Mouse (Mus musculus) lung, embryonic 15.5 days (tissue): ENCODE measurements around the gene Sgta. TPM values are rescaled to one million over a fixed set of nuclear protein-coding genes. Genes with fewer than 3 reads are reported as not detected.
"Not testable (repeated sequence)": the region's sequence is repeated elsewhere in the genome, so short reads cannot be mapped to it uniquely, and the experiment has no call there.

ENCODE experiments used
- ATAC-seq: fragments of 200-750 bp; cut with Nextera tagmentation; 2 replicates; pipeline ENCODE4 v1.8.0; 2017; ENCODE audit warnings: moderate number of reproducible peaks, borderline replicate concordance; ENCODE audit not compliant: low FRiP score, low TSS enrichment; ENCODE audit errors: extremely low read depth
- H3K27ac ChIP-seq: fragments of 300-500 bp; sonication (generic); 2 replicates; pipeline ENCODE4 v1.5.1; 2015; ENCODE audit warnings: moderate library complexity, mild to moderate bottlenecking, inconsistent platforms
- H3K27me3 ChIP-seq: fragments of 300-500 bp; sonication (generic); 2 replicates; pipeline ENCODE4 v1.6.1; 2015; ENCODE audit warnings: inconsistent platforms
- H3K36me3 ChIP-seq: fragments of 300-500 bp; sonication (generic); 2 replicates; pipeline ENCODE4 v1.6.1; 2015; ENCODE audit warnings: inconsistent platforms
- H3K4me1 ChIP-seq: fragments of 300-500 bp; sonication (generic); 2 replicates; pipeline ENCODE4 v1.6.1; 2015; ENCODE audit warnings: inconsistent platforms
- H3K4me2 ChIP-seq: fragments of 300-500 bp; sonication (generic); 2 replicates; pipeline ENCODE4 v1.6.1; 2015; ENCODE audit warnings: inconsistent platforms, mild to moderate bottlenecking, moderate library complexity
- H3K4me3 ChIP-seq: fragments of 300-500 bp; sonication (generic); 2 replicates; pipeline ENCODE4 v1.5.1; 2015; ENCODE audit warnings: mild to moderate bottlenecking, inconsistent platforms
- H3K9ac ChIP-seq: fragments of 300-500 bp; sonication (generic); 2 replicates; pipeline ENCODE4 v1.6.1; 2015; ENCODE audit warnings: inconsistent platforms
- H3K9me3 ChIP-seq: fragments of 300-500 bp; sonication (generic); 2 replicates; pipeline ENCODE4 v1.6.1; 2016; ENCODE audit warnings: inconsistent platforms
- WGBS: fragments of 180-500 bp; shearing (Covaris S2); methylation state at CpG from one replicate; pipeline ENCODE4 v1.1.7; 2015; 5-methylcytosine and 5-hydroxymethylcytosine counted together
- polyA plus RNA-seq: library from polyadenylated mRNA; unstranded; fragments of >200 nt; fragmentation: Nextera tagmentation; extraction: Ambion mirVana; gene quantifications from 2 replicates; pipeline ENCODE4 v1.2.1, GENCODE M21; 2015

Sgta gene
- polyA plus RNA-seq, 1 experiment from 2014 or later = 192 TPM

- H3K4me1 ChIP-seq = peaks cover 22% of the 10 kb centered on the region
- H3K4me2 ChIP-seq = no peak overlapping the region
- 90% methylated on average over 6 of the region's 6 CpGs for WGBS
- H3K27me3 ChIP-seq = no peaks in the 10 kb centered on the region
- H3K36me3 ChIP-seq = peaks cover 20% of the 10 kb centered on the region
- no peak overlapping the region for H3K27ac ChIP-seq
- no peak overlapping the region for H3K9ac ChIP-seq
- H3K4me3 ChIP-seq = no peak overlapping the region
- no peak for ATAC-seq
- no peaks in the 10 kb centered on the region for H3K9me3 ChIP-seq
These were observed 4.8 kb downstream of the Sgta start for GRCm38 (mm10) chr10:81055169-81055568.

DNA sequence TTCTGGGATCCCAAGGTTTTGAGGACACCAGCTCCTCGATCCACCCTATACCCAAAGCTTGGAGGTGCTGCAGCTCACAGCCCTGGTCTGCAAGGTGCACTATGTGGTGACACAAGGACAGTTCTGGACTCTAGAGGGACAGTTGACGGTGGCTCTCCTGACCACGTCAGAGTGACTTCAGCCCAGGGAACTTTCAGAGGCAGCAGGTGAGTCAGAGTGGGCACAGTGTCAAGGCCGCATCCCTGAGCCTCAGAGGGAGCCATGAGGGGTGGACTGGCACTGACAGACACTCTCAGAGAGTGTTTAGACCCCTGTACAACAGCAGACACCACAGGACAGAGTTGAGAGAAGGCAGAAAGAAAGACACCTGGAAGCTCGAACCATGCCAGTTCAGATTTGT is 7.4 kb downstream of the Sgta start:
- Histone ChIP-seq H3K27ac (no peak overlapping the region), H3K4me1 (peaks cover 4% of the 10 kb centered on the region; the same call in 1 of the 2 replicates), H3K9me3 (no peaks in the 10 kb centered on the region), H3K9ac (no peak overlapping the region), H3K4me3 (no peak overlapping the region), H3K27me3 (no peaks in the 10 kb centered on the region), H3K36me3 (peaks cover 46% of the 10 kb centered on the region), H3K4me2 (no peak overlapping the region)
- WGBS = 85% methylated on average over 5 of the region's 5 CpGs
- no peak for ATAC-seq

- Histone ChIP-seq H3K4me1 (no peaks in the 10 kb centered on the region), H3K4me3 (no peak overlapping the region), H3K9me3 (no peaks in the 10 kb centered on the region), H3K36me3 (peaks cover 60% of the 10 kb centered on the region), H3K4me2 (no peak overlapping the region), H3K27ac (no peak overlapping the region), H3K9ac (no peak overlapping the region), H3K27me3 (no peaks in the 10 kb centered on the region)
- 86% methylated on average over 6 of the region's 6 CpGs for WGBS
- ATAC-seq = no peak
These were observed 8.8 kb downstream of the Sgta start for GRCm38 (mm10) chr10:81051133-81051532.

GRCm38 (mm10) chr10:81050645-81051044 is 9.3 kb downstream of the Sgta start:
- H3K9ac ChIP-seq = no peak overlapping the region
- no peak overlapping the region for H3K27ac ChIP-seq
- no peaks in the 10 kb centered on the region for H3K4me1 ChIP-seq
- H3K36me3 ChIP-seq = peaks cover 65% of the 10 kb centered on the region
- H3K27me3 ChIP-seq = no peaks in the 10 kb centered on the region
- 76% methylated on average over 4 of the region's 4 CpGs for WGBS
- no peak overlapping the region for H3K4me3 ChIP-seq
- ATAC-seq = no peak
- H3K9me3 ChIP-seq = no peaks in the 10 kb centered on the region
- H3K4me2 ChIP-seq = no peak overlapping the region

- not testable (repeated sequence) for H3K4me2 ChIP-seq, H3K27ac ChIP-seq, H3K9me3 ChIP-seq, H3K27me3 ChIP-seq, H3K4me3 ChIP-seq, ATAC-seq, H3K4me1 ChIP-seq, H3K9ac ChIP-seq
- H3K36me3 ChIP-seq = peaks cover 71% of the 10 kb centered on the region
- 84% methylated on average over 14 of the region's 14 CpGs for WGBS
These were observed 14.7 kb downstream of the Sgta start for GRCm38 (mm10) chr10:81045246-81045645.

DNA sequence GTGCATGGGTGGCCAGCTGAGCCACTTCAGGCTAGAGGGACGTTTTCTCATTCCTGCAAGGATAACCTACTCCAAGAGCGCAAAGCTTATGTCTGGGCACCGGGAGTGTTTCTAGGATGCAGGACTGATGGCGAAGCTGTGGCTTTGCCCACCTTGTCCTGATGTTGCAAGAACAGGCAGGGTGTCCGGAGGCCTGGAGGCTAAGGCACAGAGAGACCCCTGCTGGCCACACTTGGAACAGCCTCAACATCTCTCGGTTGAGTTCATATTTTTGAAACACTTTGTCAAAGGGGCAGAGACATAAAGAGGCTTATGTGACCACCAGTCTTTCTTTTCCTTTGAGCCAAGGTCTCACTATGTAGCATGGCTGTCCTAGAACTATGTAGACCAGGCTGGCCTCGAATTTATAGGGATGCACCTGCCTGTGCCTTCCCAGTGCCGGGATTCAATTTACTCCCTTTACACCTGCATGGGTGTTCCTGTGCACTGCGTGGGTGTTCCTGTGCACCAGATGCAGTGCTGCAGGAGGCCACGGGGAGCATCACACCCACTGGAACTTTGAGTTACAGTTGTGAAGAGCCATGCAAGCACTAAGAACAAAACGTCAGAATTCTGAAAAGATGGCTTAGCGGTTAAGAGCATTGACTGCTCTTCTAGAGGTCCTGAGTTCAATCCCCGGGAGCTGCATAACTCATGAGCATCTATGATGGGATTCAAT is 18.4 kb downstream of the Sgta start:
- H3K4me2 ChIP-seq = no peak overlapping the region
- 27% methylated on average over 13 of the region's 13 CpGs for WGBS

GRCm38 (mm10) chr10:81036988-81037580 is 22.9 kb downstream of the Sgta start, which contains the start of gene Slc39a3:
Slc39a3 (minus strand) TSS chr10:81037426.
- peak within 1 kb of the TSS; percentile 64 for H3K9ac ChIP-seq
- peak; percentile 98 for ATAC-seq
- peaks cover 4% of the 10 kb centered on the region; the same call in 1 of the 2 replicates for H3K4me1 ChIP-seq
- no peaks in the 10 kb centered on the region for H3K9me3 ChIP-seq
- peaks cover 7% of the 10 kb centered on the region; the same call in 1 of the 2 replicates for H3K36me3 ChIP-seq
- H3K27me3 ChIP-seq = no peaks in the 10 kb centered on the region
- 1% methylated on average over 35 of the region's 35 CpGs for WGBS
- H3K4me3 ChIP-seq = peak within 1 kb of the TSS; percentile 76
- peak within 1 kb of the TSS; percentile 79 for H3K4me2 ChIP-seq
- H3K27ac ChIP-seq = peak within 1 kb of the TSS; percentile 25

More for the DNA sequence above, 18.4 kb downstream of the Sgta start:
- Histone ChIP-seq H3K9ac (no peak overlapping the region), H3K9me3 (no peaks in the 10 kb centered on the region), H3K27ac (no peak overlapping the region), H3K4me1 (peaks cover 4% of the 10 kb centered on the region; the same call in 1 of the 2 replicates), H3K4me3 (no peak overlapping the region), H3K27me3 (no peaks in the 10 kb centered on the region), H3K36me3 (peaks cover 35% of the 10 kb centered on the region)
- ATAC-seq = no peak

GRCm38 (mm10) chr10:81036251-81036650 is 23.7 kb downstream of the Sgta start:
- H3K27ac ChIP-seq = no peak overlapping the region
- no peaks in the 10 kb centered on the region for H3K9me3 ChIP-seq
- no peak overlapping the region for H3K4me3 ChIP-seq
- H3K27me3 ChIP-seq = no peaks in the 10 kb centered on the region
- H3K36me3 ChIP-seq = peaks cover 7% of the 10 kb centered on the region; the same call in 1 of the 2 replicates
- peaks cover 4% of the 10 kb centered on the region; the same call in 1 of the 2 replicates for H3K4me1 ChIP-seq
- no peak for ATAC-seq
- no peak overlapping the region for H3K4me2 ChIP-seq
- no peak overlapping the region for H3K9ac ChIP-seq
- 75% methylated on average over 7 of the region's 7 CpGs for WGBS

DNA sequence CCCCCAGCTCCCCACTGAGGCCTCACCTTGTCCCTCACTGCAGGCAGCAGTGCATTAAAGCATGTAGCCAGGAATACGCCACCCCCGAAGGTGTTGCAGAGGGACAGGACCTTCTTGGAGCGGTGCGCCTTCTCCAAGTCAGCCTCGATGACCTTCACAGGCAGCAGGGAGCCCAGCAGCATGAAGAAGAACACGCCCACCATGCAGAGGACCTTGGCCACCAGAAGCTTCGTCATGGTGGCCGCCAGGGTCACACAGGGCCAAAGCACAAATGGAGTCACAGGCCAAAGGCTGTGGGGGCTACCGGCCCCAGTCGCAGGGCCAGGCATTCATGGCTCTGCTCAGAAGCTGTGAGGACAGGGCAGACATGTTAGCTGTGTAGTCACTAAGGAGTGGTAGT is 26.4 kb downstream of the Sgta start:
- 79% methylated on average over 10 of the region's 10 CpGs for WGBS
- no peak overlapping the region for H3K4me3 ChIP-seq
- no peak overlapping the region for H3K9ac ChIP-seq
- no peaks in the 10 kb centered on the region for H3K9me3 ChIP-seq
- H3K27ac ChIP-seq = no peak overlapping the region
- H3K36me3 ChIP-seq = peaks cover 10% of the 10 kb centered on the region; the same call in 1 of the 2 replicates
- ATAC-seq = no peak
- no peaks in the 10 kb centered on the region for H3K27me3 ChIP-seq
- H3K4me2 ChIP-seq = no peak overlapping the region
- H3K4me1 ChIP-seq = peaks cover 4% of the 10 kb centered on the region; the same call in 1 of the 2 replicates

- H3K36me3 ChIP-seq = peaks cover 10% of the 10 kb centered on the region; the same call in 1 of the 2 replicates
- H3K9me3 ChIP-seq = no peaks in the 10 kb centered on the region
- H3K4me3 ChIP-seq = no peak overlapping the region
- no peak overlapping the region for H3K4me2 ChIP-seq
- H3K4me1 ChIP-seq = peaks cover 5% of the 10 kb centered on the region
- no peak overlapping the region for H3K9ac ChIP-seq
- ATAC-seq = no peak
- H3K27ac ChIP-seq = no peak overlapping the region
- H3K27me3 ChIP-seq = peaks cover 23% of the 10 kb centered on the region
- WGBS = 58% methylated on average over 10 of the region's 10 CpGs
These were observed 30.9 kb downstream of the Sgta start for GRCm38 (mm10) chr10:81029031-81029430.

DNA sequence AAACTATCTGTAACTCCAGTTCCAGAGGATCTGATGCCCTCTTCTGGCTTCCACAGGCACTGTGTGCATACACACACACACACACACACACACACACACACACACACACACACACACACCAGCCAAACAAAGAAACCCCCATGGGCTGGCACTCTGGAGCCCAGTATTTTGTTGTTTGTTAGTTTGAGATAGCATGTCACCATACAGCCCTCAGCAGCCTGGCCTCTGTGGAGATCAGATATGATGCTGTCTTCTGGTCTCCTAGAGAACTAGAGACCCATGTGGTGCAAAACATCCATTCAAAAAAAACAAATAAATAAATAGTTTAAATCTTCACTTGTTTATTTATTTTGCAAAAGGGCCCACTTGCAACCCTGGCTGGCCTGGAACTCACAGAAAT is 31.8 kb downstream of the Sgta start:
- Histone ChIP-seq H3K9me3 (no peaks in the 10 kb centered on the region), H3K9ac (no peak overlapping the region), H3K27ac (no peak overlapping the region), H3K36me3 (peaks cover 10% of the 10 kb centered on the region; the same call in 1 of the 2 replicates), H3K4me3 (no peak overlapping the region), H3K4me2 (no peak overlapping the region), H3K27me3 (peaks cover 30% of the 10 kb centered on the region), H3K4me1 (peaks cover 5% of the 10 kb centered on the region)
- no peak for ATAC-seq

GRCm38 (mm10) chr10:81027331-81027730 is 32.6 kb downstream of the Sgta start:
- H3K27me3 ChIP-seq = peaks cover 38% of the 10 kb centered on the region
- no peak overlapping the region for H3K4me2 ChIP-seq
- no peak overlapping the region for H3K9ac ChIP-seq
- H3K4me1 ChIP-seq = peaks cover 5% of the 10 kb centered on the region
- ATAC-seq = no peak
- H3K4me3 ChIP-seq = no peak overlapping the region
- WGBS = 51% methylated on average over 4 of the region's 4 CpGs
- no peak overlapping the region for H3K27ac ChIP-seq
- no peaks in the 10 kb centered on the region for H3K9me3 ChIP-seq
- H3K36me3 ChIP-seq = peaks cover 2% of the 10 kb centered on the region; the same call in 1 of the 2 replicates
